Mouse (Mus musculus): ENCODE results near the gene Caly. TPM values are rescaled to one million over a fixed set of nuclear protein-coding genes. Genes with fewer than 3 reads are reported as not detected.

Gene Caly
- 3.7 and 4.6 TPM in 2 replicates for polyA plus RNA-seq (2012; rRNA removed)

DNA sequence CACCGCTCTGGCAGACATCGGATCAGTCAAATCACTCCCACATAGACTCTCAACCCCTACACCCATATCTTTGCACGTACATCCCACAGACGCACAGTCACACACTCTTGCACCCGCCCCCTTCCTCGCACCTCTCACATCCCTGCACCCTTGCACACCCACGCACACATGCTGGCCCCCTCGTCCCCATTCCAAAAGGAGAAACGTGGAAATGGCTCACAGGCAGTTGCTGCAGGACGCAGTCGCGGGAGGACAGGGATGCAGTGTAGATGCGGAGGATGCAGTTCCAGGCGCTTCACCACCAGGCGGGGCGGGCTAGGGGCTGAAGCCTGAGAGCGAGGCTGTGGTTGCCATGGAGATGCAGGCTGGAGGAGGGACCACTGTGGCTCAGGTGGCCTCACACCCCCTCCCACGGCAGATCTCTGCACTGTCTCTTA lies at the start of gene Caly:
Caly (minus strand) TSS at position 307 of the 437 bp plus-strand sequence.
- H3K27ac ChIP-seq (ENCODE audit: control insufficient read depth, insufficient read depth, low read depth, low read length) = no peak within 1 kb of the TSS
- H3K4me1 ChIP-seq (ENCODE audit: control insufficient read depth, insufficient read depth, low read length) = peaks cover 21% of the 10 kb centered on the region
- no peak for TF ChIP-seq CTCF (IDR thresholded peaks at IDR 0.05; ENCODE audit: control insufficient read depth, insufficient read depth, insufficient replicate concordance, low read depth, low read length)
- no peak for TF ChIP-seq POLR2A (IDR thresholded peaks at IDR 0.05; ENCODE audit: control insufficient read depth, low read depth, low read length)
- peak within 1 kb of the TSS; percentile 85 for H3K4me3 ChIP-seq (ENCODE audit: control insufficient read depth, low read depth, low read length)
- no peaks in the 10 kb centered on the region for H3K27me3 ChIP-seq (ENCODE audit: control insufficient read depth, insufficient read depth, low read length)
- H3K36me3 ChIP-seq (ENCODE audit: control insufficient read depth, insufficient read depth, low read length) = no peaks in the 10 kb centered on the region

GRCm38 (mm10) chr7:140127911-140128310 lies 45.6 kb upstream of the Caly start:
- Histone ChIP-seq H3K4me3 (ENCODE audit: control insufficient read depth, low read depth, low read length) (no peak overlapping the region), H3K4me1 (ENCODE audit: control insufficient read depth, insufficient read depth, low read length) (peaks cover 11% of the 10 kb centered on the region), H3K36me3 (ENCODE audit: control insufficient read depth, insufficient read depth, low read length) (no peaks in the 10 kb centered on the region), H3K27me3 (ENCODE audit: control insufficient read depth, insufficient read depth, low read length) (no peaks in the 10 kb centered on the region), H3K27ac (ENCODE audit: control insufficient read depth, insufficient read depth, low read depth, low read length) (no peak overlapping the region)
- TF ChIP-seq CTCF (IDR thresholded peaks at IDR 0.05; ENCODE audit: control insufficient read depth, insufficient read depth, insufficient replicate concordance, low read depth, low read length) (no peak), POLR2A (IDR thresholded peaks at IDR 0.05; ENCODE audit: control insufficient read depth, low read depth, low read length) (no peak)

- Histone ChIP-seq H3K27ac (ENCODE audit: control insufficient read depth, insufficient read depth, low read depth, low read length) (no peak overlapping the region), H3K4me3 (ENCODE audit: control insufficient read depth, low read depth, low read length) (no peak overlapping the region), H3K36me3 (ENCODE audit: control insufficient read depth, insufficient read depth, low read length) (no peaks in the 10 kb centered on the region), H3K27me3 (ENCODE audit: control insufficient read depth, insufficient read depth, low read length) (no peaks in the 10 kb centered on the region), H3K4me1 (ENCODE audit: control insufficient read depth, insufficient read depth, low read length) (peaks cover 11% of the 10 kb centered on the region)
- TF ChIP-seq CTCF (IDR thresholded peaks at IDR 0.05; ENCODE audit: control insufficient read depth, insufficient read depth, insufficient replicate concordance, low read depth, low read length) (no peak), POLR2A (IDR thresholded peaks at IDR 0.05; ENCODE audit: control insufficient read depth, low read depth, low read length) (no peak)
These were observed 44.6 kb upstream of the Caly start for GRCm38 (mm10) chr7:140126934-140127333.

- peak overlapping the region; percentile 47; the same call in 1 of the 2 replicates for H3K27ac ChIP-seq (ENCODE audit: control insufficient read depth, insufficient read depth, low read depth, low read length)
- H3K36me3 ChIP-seq (ENCODE audit: control insufficient read depth, insufficient read depth, low read length) = no peaks in the 10 kb centered on the region
- H3K4me1 ChIP-seq (ENCODE audit: control insufficient read depth, insufficient read depth, low read length) = peaks cover 11% of the 10 kb centered on the region
- H3K27me3 ChIP-seq (ENCODE audit: control insufficient read depth, insufficient read depth, low read length) = no peaks in the 10 kb centered on the region
- TF ChIP-seq POLR2A (IDR thresholded peaks at IDR 0.05; ENCODE audit: control insufficient read depth, low read depth, low read length) = no peak
- TF ChIP-seq CTCF (IDR thresholded peaks at IDR 0.05; ENCODE audit: control insufficient read depth, insufficient read depth, insufficient replicate concordance, low read depth, low read length) = no peak
- H3K4me3 ChIP-seq (ENCODE audit: control insufficient read depth, low read depth, low read length) = peak overlapping the region; percentile 71
These were observed 43.6 kb upstream of the Caly start for GRCm38 (mm10) chr7:140126022-140126350.

- Histone ChIP-seq H3K27ac (ENCODE audit: control insufficient read depth, insufficient read depth, low read depth, low read length) (peak overlapping the region; percentile 47), H3K4me3 (ENCODE audit: control insufficient read depth, low read depth, low read length) (peak overlapping the region; percentile 71), H3K36me3 (ENCODE audit: control insufficient read depth, insufficient read depth, low read length) (no peaks in the 10 kb centered on the region), H3K4me1 (ENCODE audit: control insufficient read depth, insufficient read depth, low read length) (peaks cover 11% of the 10 kb centered on the region), H3K27me3 (ENCODE audit: control insufficient read depth, insufficient read depth, low read length) (no peaks in the 10 kb centered on the region)
- no peak for TF ChIP-seq CTCF (IDR thresholded peaks at IDR 0.05; ENCODE audit: control insufficient read depth, insufficient read depth, insufficient replicate concordance, low read depth, low read length)
- TF ChIP-seq POLR2A (IDR thresholded peaks at IDR 0.05; ENCODE audit: control insufficient read depth, low read depth, low read length) = 0 out of 2 replicates have a peak, but pooled peaks have one; percentile 48
These were observed 43.1 kb upstream of the Caly start for GRCm38 (mm10) chr7:140125278-140126021.

- H3K27me3 ChIP-seq (ENCODE audit: control insufficient read depth, insufficient read depth, low read length) = no peaks in the 10 kb centered on the region
- H3K4me1 ChIP-seq (ENCODE audit: control insufficient read depth, insufficient read depth, low read length) = peaks cover 11% of the 10 kb centered on the region
- H3K27ac ChIP-seq (ENCODE audit: control insufficient read depth, insufficient read depth, low read depth, low read length) = no peak overlapping the region
- H3K4me3 ChIP-seq (ENCODE audit: control insufficient read depth, low read depth, low read length) = no peak overlapping the region
- H3K36me3 ChIP-seq (ENCODE audit: control insufficient read depth, insufficient read depth, low read length) = no peaks in the 10 kb centered on the region
- TF ChIP-seq CTCF (IDR thresholded peaks at IDR 0.05; ENCODE audit: control insufficient read depth, insufficient read depth, insufficient replicate concordance, low read depth, low read length) (no peak), POLR2A (IDR thresholded peaks at IDR 0.05; ENCODE audit: control insufficient read depth, low read depth, low read length) (no peak)
These were observed 42.0 kb upstream of the Caly start for GRCm38 (mm10) chr7:140124382-140124781.

GRCm38 (mm10) chr7:140122765-140123164 lies 40.4 kb upstream of the Caly start:
- peaks cover 11% of the 10 kb centered on the region for H3K4me1 ChIP-seq (ENCODE audit: control insufficient read depth, insufficient read depth, low read length)
- H3K27ac ChIP-seq (ENCODE audit: control insufficient read depth, insufficient read depth, low read depth, low read length) = no peak overlapping the region
- no peaks in the 10 kb centered on the region for H3K27me3 ChIP-seq (ENCODE audit: control insufficient read depth, insufficient read depth, low read length)
- TF ChIP-seq POLR2A (IDR thresholded peaks at IDR 0.05; ENCODE audit: control insufficient read depth, low read depth, low read length) (no peak), CTCF (IDR thresholded peaks at IDR 0.05; ENCODE audit: control insufficient read depth, insufficient read depth, insufficient replicate concordance, low read depth, low read length) (no peak)
- H3K36me3 ChIP-seq (ENCODE audit: control insufficient read depth, insufficient read depth, low read length) = no peaks in the 10 kb centered on the region
- no peak overlapping the region for H3K4me3 ChIP-seq (ENCODE audit: control insufficient read depth, low read depth, low read length)
